Mouse (Mus musculus): Measurements from ENCODE around the gene Hoxa2.

Hoxa2 gene

GRCm38 (mm10) chr6:52178918-52179665, 14.5 kb upstream of the Hoxa2 start:
- no peak for DNase-seq

DNA sequence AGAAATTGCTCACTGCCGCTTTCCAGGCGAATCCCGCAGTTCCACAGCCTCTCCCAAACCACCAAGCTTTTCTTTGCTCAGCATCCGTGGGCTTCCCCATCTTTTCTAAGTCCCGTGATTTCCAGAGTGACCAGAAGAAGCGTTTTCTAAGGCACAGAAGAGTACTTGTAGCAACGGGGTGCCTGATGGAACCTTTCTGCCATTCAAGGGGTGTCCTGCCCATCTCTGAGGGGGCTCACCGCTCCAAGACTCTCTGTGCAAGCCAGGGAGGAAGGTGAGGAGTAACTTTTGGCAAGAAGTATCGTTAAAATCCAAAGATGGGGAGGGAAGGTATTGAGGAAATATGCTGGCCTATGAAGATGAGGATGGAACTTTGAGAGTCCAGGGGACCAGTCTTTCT, 13.2 kb upstream of the Hoxa2 start:
- DNase-seq, result no peak

- no peak for DNase-seq
These were observed 12.6 kb upstream of the Hoxa2 start, which contains the start of gene 5730596B20Rik for GRCm38 (mm10) chr6:52177061-52177735. 5730596B20Rik (plus strand) TSS chr6:52177498.

GRCm38 (mm10) chr6:52176391-52176790, 11.8 kb upstream of the Hoxa2 start:
- no peak for DNase-seq

GRCm38 (mm10) chr6:52175864-52176263, 11.2 kb upstream of the Hoxa2 start:
- DNase-seq, result no peak

- no peak for DNase-seq
These were observed 10.5 kb upstream of the Hoxa2 start for GRCm38 (mm10) chr6:52174968-52175751.

- DNase-seq, result no peak
These were observed 9.0 kb upstream of the Hoxa2 start for GRCm38 (mm10) chr6:52173648-52174047.

- no peak for DNase-seq
These were observed 7.9 kb upstream of the Hoxa2 start for GRCm38 (mm10) chr6:52172501-52172900.

DNA sequence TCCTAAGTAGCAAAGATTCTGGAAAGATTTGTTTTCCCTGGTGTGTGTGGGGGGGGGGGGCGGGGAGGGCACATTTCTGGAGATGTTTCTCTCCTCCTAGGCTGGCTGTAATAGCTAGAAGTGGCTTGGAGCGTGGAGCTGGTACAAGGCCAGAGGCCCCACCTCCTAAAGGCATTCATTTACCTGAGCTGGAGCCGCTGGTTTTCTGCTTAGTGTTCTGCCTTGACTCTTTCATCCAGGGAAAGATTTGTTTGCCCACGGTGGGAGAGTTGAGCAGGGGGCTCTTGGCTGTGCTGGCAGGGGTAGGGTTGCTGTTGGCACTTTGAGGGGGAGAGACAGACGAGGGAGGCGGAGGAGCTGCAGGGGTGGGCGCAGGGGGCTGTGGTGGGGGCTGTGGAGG, 7.3 kb upstream of the Hoxa2 start:
- DNase-seq, result no peak

GRCm38 (mm10) chr6:52171331-52171730, 6.7 kb upstream of the Hoxa2 start:
- DNase-seq, result no peak

GRCm38 (mm10) chr6:52170898-52171223, 6.2 kb upstream of the Hoxa2 start:
- no peak for DNase-seq

- DNase-seq, result no peak
These were observed 5.7 kb upstream of the Hoxa2 start for GRCm38 (mm10) chr6:52170166-52170897.

- DNase-seq, result no peak
These were observed 5.0 kb upstream of the Hoxa2 start for GRCm38 (mm10) chr6:52169499-52170165.

DNA sequence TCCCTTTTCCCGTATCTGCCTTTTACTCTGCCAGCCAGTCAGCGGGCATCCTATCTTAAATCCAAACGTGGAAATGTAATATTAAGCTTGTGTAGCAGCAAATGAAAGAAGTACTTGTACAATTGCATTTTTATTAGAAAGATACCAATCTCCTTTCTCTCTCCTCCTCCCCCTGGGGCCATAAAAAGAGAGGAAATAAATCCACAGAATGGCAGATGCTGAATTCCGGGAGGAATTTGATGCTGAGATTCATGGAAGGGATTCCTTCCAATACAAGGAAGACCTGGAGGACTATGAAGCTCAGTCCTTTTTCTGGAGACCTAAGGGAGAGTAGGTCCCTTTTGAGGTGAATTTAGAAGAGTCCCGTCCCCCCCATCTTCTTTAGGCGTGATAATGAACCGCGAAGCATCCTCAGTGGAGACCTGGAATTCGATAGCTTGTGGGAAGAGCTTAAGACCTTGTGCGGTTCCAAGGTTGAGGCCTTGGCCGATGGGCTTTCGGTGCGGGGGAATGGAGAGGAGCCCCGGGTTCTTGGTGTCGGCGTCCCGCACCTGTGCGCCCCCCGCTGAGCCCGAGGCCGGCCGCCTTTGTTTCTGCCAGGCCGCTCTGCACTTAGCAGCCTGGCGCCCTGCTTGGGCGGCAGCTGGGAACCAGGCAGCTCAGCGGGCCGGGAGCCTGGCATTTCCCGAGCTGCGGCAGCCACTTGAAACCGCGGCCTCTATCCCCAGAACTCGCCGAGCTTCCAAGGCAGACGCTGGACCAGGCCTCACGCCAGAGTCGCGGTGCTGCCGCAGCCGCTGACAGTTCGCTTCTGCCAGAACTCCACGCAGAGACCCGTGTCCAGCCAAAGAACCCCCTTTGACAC, 3.8 kb upstream of the Hoxa2 start:
- DNase-seq, result no peak

DNA sequence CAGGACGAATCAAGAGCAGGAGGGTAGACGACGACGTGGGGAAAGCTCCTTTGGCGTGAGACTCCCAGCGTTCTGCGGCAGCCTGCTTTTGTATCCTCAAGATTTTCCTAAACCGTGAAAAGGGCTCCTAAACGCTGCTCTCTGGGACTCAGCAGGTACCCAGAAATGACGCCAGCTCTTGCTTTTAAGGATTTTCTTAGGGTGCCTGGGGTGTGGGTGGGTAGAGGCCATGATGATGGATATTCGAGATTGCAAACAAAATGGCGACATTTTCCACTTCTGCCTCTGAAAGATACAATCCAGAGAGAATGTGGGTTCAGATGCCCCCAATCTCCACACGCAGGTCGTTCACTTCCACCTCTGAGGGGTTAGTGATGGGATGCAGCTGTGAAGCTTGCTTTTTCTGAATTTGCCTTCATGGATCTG, 3.1 kb upstream of the Hoxa2 start:
- DNase-seq, result no peak

DNA sequence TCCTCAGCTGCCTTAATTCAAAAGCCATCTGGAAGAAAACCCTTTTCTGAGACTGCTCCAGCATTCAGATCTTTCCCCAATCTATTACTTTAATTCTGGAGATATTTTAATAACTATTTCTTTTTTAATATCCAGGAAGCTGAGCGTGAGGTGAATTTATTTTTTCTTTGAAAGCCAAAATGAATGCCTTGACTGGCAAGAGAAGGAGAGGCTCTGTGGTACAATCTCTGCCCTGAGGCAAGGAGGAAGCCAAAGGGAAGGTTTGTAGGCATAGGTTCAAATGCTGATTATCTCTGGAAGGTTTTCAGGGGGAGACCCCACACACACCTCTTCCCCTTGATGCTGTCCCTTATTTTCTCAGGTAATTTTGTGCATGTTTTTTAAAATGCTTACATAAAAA, 2.5 kb upstream of the Hoxa2 start:
- DNase-seq, result no peak

DNA sequence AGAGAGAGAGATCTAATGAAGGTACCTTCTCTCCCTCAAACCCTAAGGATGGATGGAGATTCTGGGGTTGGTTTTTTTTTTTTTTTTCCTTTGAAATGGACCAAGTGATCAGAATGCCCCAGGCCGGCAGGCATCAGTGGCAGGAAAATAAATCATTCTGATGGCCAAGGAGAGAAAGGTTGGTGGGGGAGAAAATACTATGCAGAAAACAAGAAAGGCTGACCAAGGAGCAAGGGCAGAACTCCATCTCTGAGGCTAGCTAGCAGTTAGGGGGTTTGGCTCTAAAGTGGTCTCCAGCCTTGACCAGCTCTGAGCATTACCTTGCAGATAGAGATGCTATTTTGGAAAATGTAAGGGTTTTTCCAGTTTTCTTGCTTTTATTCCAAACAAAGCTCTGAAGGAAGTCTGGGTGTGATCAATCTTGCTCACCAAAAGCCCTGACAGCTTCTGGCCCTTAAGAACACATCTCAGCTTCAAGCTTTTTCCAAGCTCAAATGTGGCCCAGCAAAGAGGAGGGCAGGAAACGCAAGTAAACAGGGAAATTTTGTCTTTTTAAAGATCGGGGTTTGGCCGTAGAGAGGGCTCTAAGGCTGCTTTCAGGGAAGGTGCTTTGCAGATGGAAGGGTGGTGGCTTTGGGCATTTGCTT, 1.9 kb upstream of the Hoxa2 start:
- DNase-seq, result no peak

GRCm38 (mm10) chr6:52165441-52166370, 1.1 kb upstream of the Hoxa2 start:
- no peak for DNase-seq

DNA sequence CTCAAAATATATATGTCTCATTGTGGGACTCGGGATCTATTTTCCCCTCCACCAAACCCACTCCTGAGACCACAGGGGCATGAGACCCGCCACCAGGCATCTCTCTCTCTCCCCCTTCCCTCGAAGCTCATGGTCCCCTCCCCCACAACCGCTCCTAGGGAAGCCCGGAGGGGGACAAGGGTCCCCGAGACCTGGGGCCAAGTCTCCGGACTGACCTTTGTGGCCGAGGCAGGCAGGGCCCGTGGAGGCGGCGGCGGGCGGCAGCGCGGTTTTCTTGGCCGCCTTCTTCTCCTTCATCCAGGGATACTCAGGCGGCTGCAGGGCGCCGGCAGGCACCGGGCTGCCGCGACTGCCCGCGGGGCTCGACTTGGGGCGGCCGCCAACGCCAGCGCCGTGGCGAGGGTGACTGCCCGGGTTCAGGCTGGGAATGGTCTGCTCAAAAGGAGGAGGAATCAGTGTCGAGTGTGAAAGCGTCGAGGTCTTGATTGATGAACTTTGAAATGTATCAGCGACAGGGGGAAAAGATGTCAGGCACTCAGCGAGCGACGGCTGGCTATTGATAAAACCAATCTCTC, 493 bp downstream of the Hoxa2 start:
- no peak for DNase-seq
